Mouse (Mus musculus): Measurements from ENCODE around the gene Zfp36l2.
A peak's percentile ranks its signal among the peaks of the same experiment; 100 is the strongest.
"Not testable (repeated sequence)": the region's sequence is repeated elsewhere in the genome, so short reads cannot be mapped to it uniquely, and the experiment has no call there.

Gene Zfp36l2

DNA sequence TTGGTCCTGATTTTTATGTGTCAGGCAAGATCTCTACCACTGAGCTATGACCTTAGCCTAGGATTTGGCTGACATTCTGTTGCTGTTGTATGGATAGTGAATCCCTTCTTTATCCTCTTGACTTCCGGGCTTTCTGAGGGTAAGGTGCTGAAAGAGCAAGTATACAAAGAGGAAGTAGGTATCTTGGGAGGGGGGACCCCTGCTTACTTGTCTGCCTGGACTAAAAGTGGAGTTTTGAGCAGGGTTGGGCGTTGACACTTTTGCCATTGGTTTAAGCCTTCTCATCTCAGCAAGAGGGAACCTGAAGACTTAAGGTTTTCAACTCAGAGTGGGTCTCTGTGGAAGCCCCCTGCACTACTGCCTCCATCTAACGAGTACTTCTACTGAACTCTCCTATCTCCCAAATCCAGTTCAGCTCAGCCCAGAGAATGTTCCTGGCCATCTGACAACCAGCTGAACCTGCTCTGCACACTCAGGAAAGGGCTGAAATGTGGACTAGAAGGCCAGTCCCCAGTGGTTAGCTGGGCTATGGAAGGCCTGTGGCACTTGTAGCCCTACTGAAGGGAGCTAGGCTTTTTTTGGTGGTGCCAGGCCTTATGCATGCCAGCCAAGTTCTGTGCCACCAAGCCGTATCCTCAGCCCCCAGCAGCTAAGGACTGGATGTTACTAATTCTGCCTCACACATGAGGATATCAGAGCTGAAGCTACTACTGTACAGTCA is 6.7 kb upstream of the Zfp36l2 start:
- DNase-seq: no peak

GRCm38 (mm10) chr17:84193411-84193810 is 5.7 kb upstream of the Zfp36l2 start:
- DNase-seq: no peak

GRCm38 (mm10) chr17:84191946-84192345 is 4.2 kb upstream of the Zfp36l2 start:
- DNase-seq: no peak

- DNase-seq: peak; percentile 92
Observed at GRCm38 (mm10) chr17:84190885-84191284, 3.1 kb upstream of the Zfp36l2 start.

DNA sequence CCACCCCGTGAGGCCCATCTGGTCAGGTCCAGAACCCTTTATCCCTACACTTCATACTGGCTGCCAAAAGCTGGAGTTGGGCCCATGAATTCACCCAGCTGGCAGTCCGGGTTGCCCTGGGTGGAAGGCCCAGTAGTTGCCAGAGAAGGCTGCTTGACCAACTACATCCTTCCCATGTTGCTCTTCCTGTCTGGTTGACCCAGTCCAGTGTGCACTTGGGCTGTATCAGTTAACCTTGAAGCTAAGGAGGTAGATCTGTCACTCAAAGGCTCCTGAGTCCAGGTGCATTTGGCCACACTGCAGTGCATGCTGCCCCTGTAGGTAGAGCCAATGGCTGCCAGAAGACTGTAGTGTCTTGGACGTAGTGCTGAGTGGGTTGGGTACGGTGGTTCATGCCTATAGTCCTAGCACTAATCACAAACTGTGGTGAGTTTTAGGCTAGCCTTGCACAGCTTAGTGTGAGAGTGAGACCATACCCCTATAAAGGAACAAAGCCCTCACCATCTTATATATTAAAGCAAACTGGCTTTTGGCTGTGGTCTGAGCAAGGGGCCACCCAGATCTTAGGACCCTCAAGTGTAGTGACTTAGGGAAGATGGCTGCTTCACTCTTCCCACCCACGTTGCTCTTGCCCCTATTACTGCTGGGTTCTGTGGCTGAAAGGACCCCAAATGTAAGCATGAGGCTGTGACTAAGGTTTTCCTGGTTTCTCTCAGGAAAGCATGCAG is 1.5 kb upstream of the Zfp36l2 start:
- DNase-seq: no peak

DNA sequence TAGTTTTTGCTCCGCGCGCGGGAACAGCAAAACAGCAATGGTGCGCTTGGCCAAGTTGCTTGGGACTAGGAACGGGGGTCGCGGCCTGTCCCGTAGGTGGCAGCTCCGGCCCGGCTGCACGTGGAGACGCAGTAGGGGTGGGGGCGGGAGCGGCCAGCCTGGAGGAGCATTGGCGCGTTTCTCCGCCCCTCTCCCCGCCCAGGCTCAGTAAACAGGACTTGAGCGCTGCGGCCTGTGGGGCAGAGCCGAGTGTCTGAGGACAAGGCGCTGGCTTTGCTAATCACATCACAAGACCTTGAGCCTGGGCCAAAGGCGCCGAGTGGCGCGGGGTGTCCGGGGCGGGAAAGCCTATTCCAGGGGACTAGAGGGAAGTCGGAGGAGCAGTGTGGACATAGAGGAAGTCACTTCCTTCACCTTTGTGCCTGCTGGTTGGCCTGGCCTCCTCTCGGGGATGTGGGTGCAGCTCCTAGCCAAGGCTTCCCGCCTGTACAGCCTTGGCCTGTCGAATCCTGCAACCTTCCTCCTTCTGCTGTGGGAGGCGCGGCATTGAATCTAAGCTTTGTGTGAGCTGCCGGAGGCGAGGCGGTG is 721 bp upstream of the Zfp36l2 start:
- DNase-seq: peak; percentile 79

DNA sequence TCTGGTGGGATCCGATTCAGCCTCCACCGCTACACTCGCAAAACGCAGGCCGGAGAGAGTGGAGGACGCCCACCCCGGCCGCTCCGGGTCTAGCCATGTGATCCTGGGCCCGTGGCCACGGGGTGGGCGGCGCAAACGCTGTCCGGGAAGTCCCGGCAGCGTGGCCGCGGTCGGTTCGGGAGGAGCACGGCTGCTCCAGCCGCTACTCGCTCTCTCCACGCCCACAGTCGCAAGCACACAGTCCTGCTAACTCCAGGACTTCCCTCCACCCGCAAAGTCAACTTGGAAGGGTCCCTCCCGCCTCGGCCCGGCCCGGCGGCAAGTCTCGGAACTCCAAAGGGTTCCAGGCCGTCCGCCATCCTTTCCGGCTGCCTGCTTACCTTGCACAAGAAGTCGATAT is 483 bp downstream of the Zfp36l2 start:
- DNase-seq: not testable (repeated sequence)

DNA sequence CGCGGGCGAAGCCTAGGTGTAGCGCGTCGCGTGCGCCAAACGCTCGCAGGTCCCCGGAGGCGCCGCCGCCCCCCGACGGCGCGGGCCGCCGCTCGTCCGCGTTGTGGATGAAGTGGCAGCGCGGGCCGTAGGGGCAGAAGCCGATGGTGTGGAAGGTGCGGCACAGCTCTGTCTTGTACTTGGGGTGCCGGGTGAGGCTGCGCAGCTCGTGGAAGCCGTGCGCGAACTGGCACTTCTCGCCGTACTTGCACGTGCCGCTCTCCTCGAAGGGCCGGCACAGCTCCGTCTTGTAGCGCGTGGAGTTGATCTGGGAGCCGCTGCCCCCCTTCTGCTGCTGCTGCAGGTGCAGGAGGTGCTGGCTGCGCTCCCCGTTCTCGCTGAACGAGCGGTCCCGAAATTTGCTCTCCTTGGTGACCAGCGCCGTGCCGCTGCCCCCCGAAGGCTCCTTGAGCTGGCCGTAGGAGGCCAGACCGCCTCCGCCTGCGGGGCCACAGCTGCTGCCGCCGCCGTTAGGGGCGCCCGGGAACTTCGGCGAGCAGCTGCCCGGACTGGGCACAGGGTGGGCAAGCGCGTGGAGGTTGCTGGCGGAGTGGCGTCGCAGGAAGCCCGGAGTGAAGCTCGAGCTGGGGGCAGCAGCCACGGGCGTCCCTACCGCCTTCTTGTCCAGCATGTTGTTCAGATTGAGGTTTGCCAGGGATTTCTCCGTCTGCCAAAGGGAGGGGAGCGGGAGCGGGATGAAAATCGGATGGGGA is 1.1 kb downstream of the Zfp36l2 start:
- DNase-seq: peak; percentile 81

- peak; percentile 96 for DNase-seq
Observed at GRCm38 (mm10) chr17:84185581-84186450, 1.9 kb downstream of the Zfp36l2 start.

DNA sequence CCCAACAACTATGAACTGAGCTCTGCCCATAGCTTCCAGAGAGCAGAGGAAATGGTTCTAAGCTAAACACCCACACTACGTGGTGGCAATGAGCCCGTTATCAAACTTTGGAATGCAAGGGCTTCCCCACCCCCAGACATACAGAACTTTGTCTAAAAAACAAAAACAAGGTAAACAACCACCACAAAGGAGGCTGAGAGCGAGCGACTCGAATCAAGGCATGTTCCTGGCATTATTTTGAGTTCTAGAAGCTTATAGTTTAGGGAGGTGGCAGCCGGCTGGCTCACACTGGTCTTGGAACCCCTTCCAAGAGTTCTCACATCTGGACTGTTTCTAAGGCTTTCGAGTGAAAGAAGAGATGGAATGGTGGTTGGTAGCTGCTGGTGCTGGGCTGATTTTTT is 2.7 kb downstream of the Zfp36l2 start:
- DNase-seq: peak; percentile 61

GRCm38 (mm10) chr17:84183291-84183781 is 4.4 kb downstream of the Zfp36l2 start:
- DNase-seq: peak; percentile 66

GRCm38 (mm10) chr17:84182311-84183271 is 5.2 kb downstream of the Zfp36l2 start:
- peak; percentile 66 for DNase-seq

DNA sequence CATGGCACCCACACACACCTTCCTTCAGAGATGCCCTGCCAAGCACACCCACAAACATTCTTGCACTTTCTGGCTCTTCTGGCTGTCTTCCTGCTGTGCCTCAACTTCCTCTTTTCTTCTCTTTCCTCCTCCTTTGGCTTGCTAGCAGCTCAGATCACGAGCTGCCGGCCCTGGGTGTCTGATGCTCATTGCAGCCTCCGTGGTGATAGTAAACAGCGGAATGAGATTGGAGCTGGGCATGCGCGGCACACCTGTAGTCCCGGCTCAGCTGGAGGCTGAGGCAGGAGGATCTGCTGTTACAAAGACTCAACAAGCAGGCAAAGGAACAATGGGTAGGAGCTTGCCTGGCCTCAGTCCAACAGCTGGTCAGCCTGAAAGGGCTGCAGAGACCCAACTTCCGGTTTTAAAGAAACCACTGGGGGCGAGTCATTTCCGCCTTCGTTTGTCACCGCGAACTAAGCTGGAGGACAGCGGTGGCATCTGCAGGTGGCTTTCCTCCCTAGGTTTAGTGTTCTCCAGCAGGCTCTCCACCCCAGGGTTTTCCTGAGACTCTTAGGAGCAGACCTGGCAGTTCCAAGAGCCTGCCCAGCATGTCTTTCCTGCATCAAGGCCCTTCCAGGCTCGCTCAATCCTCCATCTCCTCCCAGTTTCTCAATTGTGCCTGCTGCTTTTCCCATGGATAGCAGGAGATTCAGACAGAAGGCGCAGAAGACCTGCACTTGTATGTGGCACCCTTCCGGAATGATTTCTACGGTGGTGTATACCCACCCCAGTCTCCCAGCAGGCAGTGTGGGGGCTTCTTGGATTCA is 6.0 kb downstream of the Zfp36l2 start:
- peak; percentile 82 for DNase-seq

- DNase-seq: peak; percentile 94
Observed at GRCm38 (mm10) chr17:84180715-84181501, 6.8 kb downstream of the Zfp36l2 start.

DNA sequence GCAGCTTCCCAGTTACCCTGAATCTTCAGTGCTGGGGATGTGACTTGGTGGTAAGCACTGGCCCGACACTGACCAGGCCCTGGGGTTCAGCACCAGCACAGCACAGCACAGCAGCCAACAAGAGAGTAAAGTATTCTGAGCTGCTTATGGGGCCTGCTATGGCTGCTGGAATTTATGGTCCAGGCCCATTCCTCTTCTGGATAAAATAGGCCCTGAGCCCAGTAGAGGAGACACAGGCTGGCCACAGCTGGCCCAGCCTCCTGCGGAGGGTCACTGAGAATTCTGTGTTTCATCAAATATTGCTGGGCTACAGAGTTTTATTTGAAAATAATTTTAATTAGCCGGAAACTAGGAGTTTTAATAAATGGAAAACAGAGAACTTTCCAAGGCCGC is 7.8 kb downstream of the Zfp36l2 start:
- DNase-seq: no peak

GRCm38 (mm10) chr17:84179026-84179972 is 8.4 kb downstream of the Zfp36l2 start:
- DNase-seq: peak; percentile 58

DNA sequence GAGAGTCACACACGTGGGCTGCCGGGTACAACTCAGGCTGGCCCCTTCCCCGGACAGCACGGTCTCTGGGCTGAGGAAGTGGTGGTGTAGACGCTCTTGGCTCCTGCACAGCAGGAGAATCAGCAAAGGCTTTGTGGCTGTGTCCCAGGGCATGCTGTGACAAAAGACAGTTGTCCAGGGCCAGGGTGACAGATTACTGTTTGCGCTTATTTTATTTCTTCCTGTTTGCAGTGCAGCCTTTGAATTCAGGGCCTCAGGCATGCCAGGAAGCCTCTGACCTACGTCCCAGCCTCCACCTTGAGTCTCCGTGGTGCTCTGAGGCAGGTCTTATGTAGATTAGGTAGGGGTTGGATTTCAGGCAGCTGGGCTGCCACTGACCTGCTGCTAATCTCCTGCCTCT is 10.3 kb downstream of the Zfp36l2 start:
- peak; percentile 31 for DNase-seq

GRCm38 (mm10) chr17:84176446-84176845 is 11.3 kb downstream of the Zfp36l2 start:
- DNase-seq: no peak
